Mouse (Mus musculus): ENCODE results near the gene Bicd2.
A peak's percentile ranks its signal among the peaks of the same experiment; 100 is the strongest.
"Not testable (repeated sequence)": the region's sequence is repeated elsewhere in the genome, so short reads cannot be mapped to it uniquely, and the experiment has no call there.

The Bicd2 gene

GRCm38 (mm10) chr13:49357367-49358026 is 16.1 kb downstream of the Bicd2 start:
- no peak for DNase-seq (ENCODE audit: extremely low read depth, low read depth)

GRCm38 (mm10) chr13:49358184-49358583 is 16.8 kb downstream of the Bicd2 start:
- no peak for DNase-seq (ENCODE audit: extremely low read depth, low read depth)

DNA sequence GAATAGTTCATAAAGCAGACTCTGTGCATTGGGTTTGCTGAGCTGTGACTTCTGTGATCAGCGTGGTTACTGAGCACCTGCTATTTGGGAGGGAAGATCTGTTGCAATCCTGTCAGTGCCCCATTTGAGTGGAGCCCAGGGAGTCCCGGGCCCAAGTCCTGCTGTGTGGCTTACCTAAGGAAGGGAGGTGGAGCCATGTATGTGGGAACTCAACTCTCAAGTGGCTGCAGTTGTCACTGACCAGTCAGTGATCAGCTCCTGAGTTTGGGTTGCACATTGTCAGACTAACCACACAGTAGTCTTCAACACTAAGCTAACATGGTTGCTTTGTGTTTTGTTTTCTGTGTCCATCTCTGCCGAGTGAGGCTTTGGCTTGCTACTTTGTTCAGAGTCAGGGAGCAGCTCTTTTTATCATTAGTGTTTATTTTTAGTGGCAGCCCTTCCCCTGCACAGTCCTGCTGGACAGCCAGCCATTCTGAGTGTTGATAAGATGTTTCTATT is 19.6 kb downstream of the Bicd2 start:
- DNase-seq (ENCODE audit: extremely low read depth, low read depth) = no peak

GRCm38 (mm10) chr13:49362364-49362763 is 21.0 kb downstream of the Bicd2 start:
- no peak for DNase-seq (ENCODE audit: extremely low read depth, low read depth)

GRCm38 (mm10) chr13:49362804-49363203 is 21.4 kb downstream of the Bicd2 start:
- no peak for DNase-seq (ENCODE audit: extremely low read depth, low read depth)

DNA sequence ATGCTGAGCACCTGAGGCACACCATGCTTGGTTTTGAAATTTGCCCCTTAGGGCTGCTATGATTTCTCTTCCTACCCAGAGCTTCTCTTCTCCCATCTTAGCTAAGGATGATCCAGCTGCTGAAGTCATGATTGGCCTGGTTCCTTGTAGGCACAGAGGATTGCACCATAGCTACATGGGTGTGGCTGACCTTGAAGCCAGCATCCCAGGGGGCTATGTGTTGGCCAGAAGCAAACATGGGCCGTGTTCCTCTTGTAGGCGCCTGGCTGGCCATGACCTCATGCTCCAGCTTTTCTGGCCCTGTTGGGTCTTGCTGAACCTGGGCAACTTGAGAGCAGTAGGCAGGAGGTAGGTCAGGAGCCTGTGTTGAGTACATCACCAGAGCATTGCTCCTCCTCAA is 23.3 kb downstream of the Bicd2 start:
- no peak for DNase-seq (ENCODE audit: extremely low read depth, low read depth)

DNA sequence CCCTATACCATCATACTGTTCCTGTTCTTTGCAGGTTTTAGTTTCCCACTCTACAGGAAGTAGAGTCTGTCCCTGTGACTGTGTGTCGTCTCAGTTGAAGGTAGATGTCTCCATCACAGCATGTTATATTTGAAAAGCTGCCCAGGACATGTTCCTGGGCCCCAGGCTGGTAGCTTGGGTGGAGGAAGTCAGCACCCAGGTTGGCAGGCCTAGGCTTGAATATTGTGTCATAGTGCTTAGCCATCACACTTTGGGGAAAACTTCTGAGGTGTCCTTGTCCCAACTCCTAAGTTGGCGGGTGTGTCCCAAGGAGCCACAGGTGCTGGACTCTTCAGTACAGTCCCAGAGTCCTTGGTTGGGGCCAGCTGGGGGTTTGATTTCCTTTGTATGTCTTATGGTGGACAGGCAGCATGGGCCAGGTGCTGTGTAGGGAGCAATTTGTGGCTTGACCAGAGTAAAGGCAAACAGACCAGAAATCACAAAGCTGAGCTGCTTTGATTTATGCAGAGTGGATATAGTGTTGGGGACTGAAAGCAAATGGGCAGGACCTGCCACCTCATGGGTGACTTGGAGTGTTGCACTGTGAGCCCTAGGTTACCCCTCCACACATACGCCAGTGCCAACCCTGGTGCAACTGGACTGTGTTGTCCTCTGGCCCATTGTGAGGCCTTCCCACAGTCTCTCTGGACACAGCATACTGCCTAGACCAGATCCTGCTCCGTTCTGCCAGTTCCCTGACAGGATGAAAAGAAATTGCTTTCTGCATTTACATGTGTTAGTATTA is 26.5 kb downstream of the Bicd2 start:
- DNase-seq (ENCODE audit: extremely low read depth, low read depth) = no peak

GRCm38 (mm10) chr13:49369404-49369803 is 28.0 kb downstream of the Bicd2 start:
- no peak for DNase-seq (ENCODE audit: extremely low read depth, low read depth)

GRCm38 (mm10) chr13:49370216-49370615 is 28.8 kb downstream of the Bicd2 start:
- not testable (repeated sequence) for DNase-seq (ENCODE audit: extremely low read depth, low read depth)

DNA sequence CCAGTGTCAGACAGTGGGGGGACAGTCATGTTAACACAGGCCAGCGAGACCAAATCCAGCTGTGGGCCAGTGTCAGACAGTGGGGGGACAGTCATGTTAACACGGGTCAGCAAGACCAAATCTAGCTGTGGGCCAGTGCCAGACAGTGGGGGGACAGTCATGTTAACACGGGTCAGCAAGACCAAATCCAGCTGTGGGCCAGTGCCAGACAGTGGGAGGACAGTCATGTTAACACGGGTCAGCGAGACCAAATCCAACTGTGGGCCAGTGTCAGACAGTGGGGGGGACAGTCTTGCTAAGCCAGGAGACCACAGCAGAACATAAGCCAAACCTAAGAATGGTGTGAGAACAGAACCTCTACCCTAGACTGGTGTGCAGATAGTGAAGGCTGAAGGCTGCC is 29.5 kb downstream of the Bicd2 start:
- DNase-seq (ENCODE audit: extremely low read depth, low read depth) = not testable (repeated sequence)

- DNase-seq (ENCODE audit: extremely low read depth, low read depth) = no peak
Measured at GRCm38 (mm10) chr13:49371428-49371899, 30.1 kb downstream of the Bicd2 start.

- DNase-seq (ENCODE audit: extremely low read depth, low read depth) = no peak
Measured at GRCm38 (mm10) chr13:49372370-49373060, 31.1 kb downstream of the Bicd2 start.

GRCm38 (mm10) chr13:49374304-49374703 is 32.9 kb downstream of the Bicd2 start:
- no peak for DNase-seq (ENCODE audit: extremely low read depth, low read depth)

GRCm38 (mm10) chr13:49374730-49375129 is 33.3 kb downstream of the Bicd2 start:
- DNase-seq (ENCODE audit: extremely low read depth, low read depth) = no peak

- no peak for DNase-seq (ENCODE audit: extremely low read depth, low read depth)
Measured at GRCm38 (mm10) chr13:49377608-49378007, 36.2 kb downstream of the Bicd2 start.

DNA sequence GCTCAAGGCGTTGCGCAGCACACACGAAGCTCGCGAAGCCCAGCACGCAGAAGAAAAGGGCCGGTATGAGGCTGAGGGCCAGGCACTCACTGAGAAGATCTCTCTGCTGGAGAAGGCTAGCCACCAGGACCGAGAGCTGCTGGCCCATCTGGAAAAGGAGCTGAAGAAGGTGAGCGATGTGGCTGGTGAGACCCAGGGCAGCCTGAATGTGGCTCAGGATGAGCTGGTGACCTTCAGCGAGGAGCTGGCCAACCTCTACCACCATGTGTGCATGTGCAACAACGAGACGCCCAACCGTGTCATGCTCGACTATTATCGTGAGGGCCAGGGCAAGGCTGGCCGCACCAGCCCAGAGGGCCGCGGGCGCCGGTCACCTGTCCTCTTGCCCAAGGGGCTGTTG is 37.9 kb downstream of the Bicd2 start:
- DNase-seq (ENCODE audit: extremely low read depth, low read depth) = no peak

DNA sequence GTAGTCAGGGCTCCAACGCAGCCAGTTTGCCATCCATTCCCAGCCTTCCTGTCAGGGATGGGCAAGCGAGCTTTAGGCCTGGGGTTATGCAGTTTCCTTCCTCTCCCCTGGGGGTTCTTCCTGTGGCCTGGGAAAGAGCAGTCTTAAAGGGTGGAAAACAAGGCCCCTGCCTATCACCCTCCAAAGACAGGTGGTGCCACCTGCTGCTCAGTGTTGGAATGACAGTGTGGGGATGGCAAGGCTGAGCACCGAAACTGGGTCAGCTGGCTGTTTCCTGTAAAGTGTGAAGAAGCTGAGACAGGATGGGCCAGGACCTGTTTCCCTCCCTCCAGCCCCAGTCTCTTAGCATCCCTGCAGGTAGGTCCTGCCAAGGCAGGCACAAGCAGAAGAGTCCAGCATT is 39.8 kb downstream of the Bicd2 start:
- DNase-seq (ENCODE audit: extremely low read depth, low read depth) = peak; percentile 28

- DNase-seq (ENCODE audit: extremely low read depth, low read depth) = no peak
Measured at GRCm38 (mm10) chr13:49382997-49383396, 41.6 kb downstream of the Bicd2 start.

DNA sequence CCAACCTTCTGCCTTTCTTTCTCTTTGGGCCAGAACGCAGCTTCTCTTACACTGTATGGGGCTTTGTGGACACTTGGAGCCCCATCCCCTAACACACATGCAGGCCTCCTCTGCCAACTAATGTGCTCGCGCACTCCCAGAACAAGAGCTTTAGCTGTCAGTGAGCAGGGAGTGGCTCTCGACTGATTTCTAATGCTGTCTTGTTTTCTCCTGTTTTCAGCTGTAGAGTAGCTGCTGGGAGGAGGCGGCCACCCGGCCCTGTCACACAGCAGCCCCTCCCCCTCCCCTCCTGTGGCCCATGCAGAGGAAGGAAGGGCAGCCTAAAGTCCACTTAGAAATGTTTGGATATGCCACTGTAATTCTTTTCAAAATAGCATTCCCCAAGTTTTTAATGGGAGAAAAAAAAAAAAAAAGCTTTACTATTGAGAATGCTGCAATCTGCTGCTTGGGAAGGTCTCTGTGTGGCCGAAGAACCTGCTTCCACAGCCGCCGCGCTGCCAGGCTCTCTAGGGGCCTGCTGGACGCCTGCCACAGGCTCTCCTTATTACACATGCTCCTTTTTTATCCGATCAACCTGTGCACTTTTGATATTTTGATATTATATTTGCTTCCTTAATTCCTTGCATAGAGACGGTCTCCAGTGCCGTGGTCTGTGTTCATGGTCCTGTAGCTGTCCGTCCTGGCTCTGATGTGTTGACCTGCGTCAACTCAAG is 43.5 kb downstream of the Bicd2 start:
- DNase-seq (ENCODE audit: extremely low read depth, low read depth) = no peak

GRCm38 (mm10) chr13:49391374-49391773 is 50.0 kb downstream of the Bicd2 start:
- peak; percentile 22 for DNase-seq (ENCODE audit: extremely low read depth, low read depth)

DNA sequence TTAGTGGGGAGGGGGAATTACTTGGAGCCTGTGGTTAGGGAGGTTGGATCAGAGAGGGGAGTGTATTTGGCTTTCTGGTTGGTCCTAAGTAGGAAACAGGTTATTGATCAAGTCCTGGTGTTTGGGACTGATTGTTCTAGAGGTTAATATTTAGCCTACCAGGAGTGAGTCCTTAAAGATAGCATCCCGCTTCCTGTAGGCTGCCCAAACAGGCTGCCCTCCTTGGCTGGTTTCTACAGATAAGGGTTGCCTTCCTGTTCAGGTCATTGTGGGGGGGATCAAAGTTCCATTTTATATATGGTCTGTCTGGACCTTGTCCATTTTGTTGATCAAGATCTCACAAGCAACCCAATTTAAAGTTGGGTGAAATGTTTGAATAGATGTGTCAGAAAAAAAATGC is 52.2 kb downstream of the Bicd2 start:
- peak; percentile 52 for DNase-seq (ENCODE audit: extremely low read depth, low read depth)
